Mouse (Mus musculus): ENCODE data around the gene Hist1h2ae.

- TF ChIP-seq POLR2A (IDR thresholded peaks at IDR 0.05; ENCODE audit: low read depth, low read length) = no peak
- TF ChIP-seq CTCF (conservative IDR thresholded peaks at IDR 0.05; ENCODE audit: insufficient read depth, insufficient read length, low read depth, low read length) = no peak
Observed at GRCm38 (mm10) chr13:23525901-23526300, 45.1 kb downstream of the Hist1h2ae start.
